Mouse (Mus musculus) brain, embryonic 14.5 days (tissue): ENCODE measurements around the gene Fgfr1op2.

Source experiments
- CTCF ChIP-seq: fragments of 200-500 bp; IDR thresholded peaks from 2 replicates; pipeline ENCODE4 v1.5.1; 2012; ENCODE audit warnings: inconsistent platforms, mild to moderate bottlenecking, moderate library complexity, borderline replicate concordance; ENCODE audit not compliant: insufficient read depth, insufficient read length; ENCODE audit errors: extremely low read depth
- POLR2A ChIP-seq: fragments of 200-500 bp; IDR thresholded peaks from 2 replicates; pipeline ENCODE4 v1.6.1; 2012; ENCODE audit warnings: mild to moderate bottlenecking, inconsistent platforms, borderline replicate concordance; ENCODE audit not compliant: poor library complexity, insufficient read depth, insufficient read length, severe bottlenecking; ENCODE audit errors: extremely low read depth

DNA sequence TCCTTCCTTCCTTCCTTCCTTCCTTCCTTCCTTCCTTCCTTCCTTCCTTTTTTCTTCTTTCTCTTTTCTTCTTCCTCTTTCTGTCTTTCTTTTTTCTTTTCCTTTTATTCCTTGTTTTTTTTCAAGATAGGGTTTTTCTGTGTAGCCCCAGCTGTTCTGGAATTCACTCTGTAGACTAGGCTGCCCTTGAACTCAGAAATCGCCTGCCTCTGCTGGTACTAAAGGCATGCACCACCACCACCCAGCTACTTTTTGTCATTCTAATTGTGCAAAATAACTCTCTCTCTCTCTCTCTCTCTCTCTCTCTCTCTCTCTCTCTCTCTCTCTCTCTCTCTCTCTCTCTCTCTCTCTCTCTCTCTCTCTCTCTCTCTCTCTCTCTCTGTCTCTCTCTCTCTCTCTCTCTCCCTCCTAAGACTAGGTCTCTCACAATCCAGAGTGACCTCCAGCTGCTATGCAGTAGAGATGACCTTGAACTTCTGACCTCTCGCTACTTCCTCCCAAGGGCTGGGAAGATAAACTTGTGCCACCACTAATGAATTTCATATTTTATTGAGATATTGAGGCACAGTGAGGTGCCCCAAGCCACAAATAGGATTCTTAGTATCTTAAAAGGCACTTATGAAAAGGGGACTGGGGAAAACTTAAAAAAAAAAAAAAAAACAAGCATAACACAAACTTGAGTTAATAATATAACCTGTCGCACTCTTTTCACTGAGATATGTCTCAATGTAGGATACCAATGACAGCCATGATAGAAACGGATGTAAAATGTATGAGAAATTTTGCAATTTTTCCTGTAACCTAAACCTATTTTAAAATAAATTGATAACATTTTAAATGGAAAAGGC is 58.0 kb downstream of the Fgfr1op2 start:
- TF ChIP-seq CTCF (no peak), POLR2A (no peak)
